Mouse (Mus musculus) adrenal gland, postnatal 14 days (tissue): Measurements from ENCODE around the gene Arhgef33. TPM values are rescaled to one million over a fixed set of nuclear protein-coding genes. Genes with fewer than 3 reads are reported as not detected.

ENCODE experiments used
- DNase-seq: peaks from one replicate; pipeline ENCODE4 v3.0.0; 2021; ENCODE audit warnings: mixed read lengths
- total RNA-seq: library from RNA; stranded (reverse); gene quantifications from 2 replicates; pipeline ENCODE4 v1.2.3, GENCODE M21; 2021

Arhgef33 gene
- total RNA-seq, 1 experiment from 2014 or later: 1.1 TPM

DNA sequence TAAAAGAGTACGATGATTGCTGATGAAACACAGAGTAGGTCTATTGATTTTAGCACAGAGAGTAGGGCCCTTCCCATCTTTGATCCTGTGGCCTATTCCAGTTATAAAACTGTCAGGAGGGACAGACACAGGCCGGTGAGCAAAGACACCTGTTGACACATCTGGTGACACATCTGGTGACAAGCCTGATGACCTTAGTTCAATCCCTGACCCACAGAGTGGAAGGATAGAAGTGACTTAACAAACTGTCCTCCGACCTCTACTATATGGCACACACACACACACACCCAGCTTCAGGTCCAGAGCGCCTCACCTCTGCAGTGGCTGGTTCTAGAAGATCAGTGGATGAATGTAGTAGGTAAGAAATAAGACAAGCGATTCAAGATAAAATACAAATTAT lies 139.3 kb downstream of the Arhgef33 start:
- no peak for DNase-seq

Other genes with a start within 250 kb of the Arhgef33 start
- 50.6 and 54.1 TPM in 2 replicates for gene Hnrnpll, start 245.1 kb upstream of the Arhgef33 start, total RNA-seq
- 21.6 and 27.1 TPM in 2 replicates for gene Galm, start 179.9 kb upstream of the Arhgef33 start, total RNA-seq
- 123 and 131 TPM in 2 replicates for gene Srsf7, start 100.1 kb upstream of the Arhgef33 start, total RNA-seq
- gene Ttc39d, start 99.9 kb upstream of the Arhgef33 start, total RNA-seq: 0.15 TPM in 1 of 2 replicates, not detected in the other
- gene Gemin6, start 83.0 kb upstream of the Arhgef33 start, total RNA-seq: 8.7 and 9.3 TPM in 2 replicates
- gene Morn2, start 17.2 kb upstream of the Arhgef33 start, total RNA-seq: 12.7 and 17.2 TPM in 2 replicates
- gene Dhx57, start 16.9 kb upstream of the Arhgef33 start, total RNA-seq: 12.9 and 16.9 TPM in 2 replicates
- 1.4 TPM in 1 of 2 replicates, not detected in the other for gene Gm10190, start 66.1 kb downstream of the Arhgef33 start, total RNA-seq
- 24.3 and 24.5 TPM in 2 replicates for gene Sos1, start 173.0 kb downstream of the Arhgef33 start, total RNA-seq